Mouse (Mus musculus) ES-CJ7 (cell line): ENCODE measurements around the gene Gnaq.

Source experiments
- DNase-seq: peaks from one replicate; pipeline ENCODE4 v3.0.0; 2011; ENCODE audit warnings: low read depth, low spot score

Gnaq gene

DNA sequence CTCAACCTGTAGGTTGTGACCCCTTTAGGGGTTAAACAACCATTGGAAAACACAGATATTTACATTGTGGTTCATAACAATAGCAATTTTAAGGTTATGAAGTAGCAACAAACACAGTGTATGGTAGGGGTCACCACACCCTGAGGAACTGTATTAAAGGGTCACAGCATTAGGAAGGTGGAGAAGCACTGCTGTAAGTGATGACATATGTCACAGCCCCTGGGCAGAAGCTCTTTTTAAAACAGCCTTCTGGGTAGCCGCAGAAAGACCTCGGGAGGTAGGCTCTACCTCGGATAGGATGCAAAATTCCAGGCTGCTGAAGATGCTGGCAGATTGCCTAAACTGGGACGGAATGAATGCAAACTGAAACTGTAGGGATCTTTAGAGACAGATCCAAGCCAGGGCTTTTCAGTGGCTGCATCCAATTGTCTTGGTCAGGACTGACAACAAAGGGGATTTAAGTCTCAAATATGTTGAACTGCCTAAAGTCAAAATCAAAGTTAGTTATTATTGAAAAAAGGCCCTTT, 181.7 kb downstream of the Gnaq start:
- DNase-seq, result no peak

DNA sequence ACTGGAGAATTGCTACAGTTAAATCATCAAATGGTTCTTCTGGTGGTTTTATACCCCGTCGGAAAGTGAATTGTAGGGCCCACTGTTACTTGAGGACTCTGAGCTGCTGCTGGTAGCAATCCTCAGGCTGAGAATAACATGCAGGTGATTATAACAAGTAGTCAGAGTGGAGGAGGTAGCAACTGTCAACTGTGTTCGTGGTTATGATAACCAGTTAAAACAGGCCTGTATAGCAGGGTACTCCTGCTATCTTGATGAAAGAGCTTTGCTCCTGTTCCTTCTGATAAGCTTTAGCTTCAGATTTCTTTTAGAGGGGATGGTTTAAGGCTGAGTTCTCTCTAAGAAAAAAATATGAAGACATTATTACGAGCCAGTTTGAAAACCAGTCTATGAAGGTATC, 182.9 kb downstream of the Gnaq start:
- no peak for DNase-seq

DNA sequence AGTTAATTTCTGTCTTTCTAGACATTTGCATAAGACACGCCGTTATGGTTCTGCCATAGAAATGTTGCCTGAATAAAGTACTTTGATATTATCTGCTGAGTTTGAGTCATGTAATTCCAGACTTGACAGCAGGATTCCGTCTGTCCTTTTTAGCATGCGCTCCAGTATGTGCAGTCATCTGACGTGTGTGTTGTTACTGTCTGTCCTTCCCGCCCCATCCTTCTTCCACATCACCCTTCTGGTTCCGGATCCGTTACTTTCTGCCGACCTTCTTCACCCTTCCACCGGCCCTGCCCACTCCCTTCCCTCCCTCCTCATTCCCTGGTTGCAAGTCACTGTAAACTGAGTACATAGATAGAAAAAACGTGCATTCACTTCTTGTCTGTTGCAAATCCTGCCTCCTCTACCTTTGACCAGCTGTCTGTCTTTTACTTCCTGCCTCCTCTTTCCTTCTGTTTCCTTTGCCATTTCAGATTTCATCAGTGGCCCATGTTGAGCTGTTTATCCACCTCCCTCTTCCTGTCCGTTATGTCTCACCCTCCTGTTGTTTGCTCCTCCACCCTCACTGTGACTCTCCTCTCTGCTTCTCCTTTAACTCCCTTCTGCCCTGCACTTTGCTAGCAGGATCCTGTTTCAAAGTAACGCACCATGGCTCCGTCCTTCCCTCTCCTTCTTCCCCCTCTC, 185.6 kb downstream of the Gnaq start:
- no peak for DNase-seq

DNA sequence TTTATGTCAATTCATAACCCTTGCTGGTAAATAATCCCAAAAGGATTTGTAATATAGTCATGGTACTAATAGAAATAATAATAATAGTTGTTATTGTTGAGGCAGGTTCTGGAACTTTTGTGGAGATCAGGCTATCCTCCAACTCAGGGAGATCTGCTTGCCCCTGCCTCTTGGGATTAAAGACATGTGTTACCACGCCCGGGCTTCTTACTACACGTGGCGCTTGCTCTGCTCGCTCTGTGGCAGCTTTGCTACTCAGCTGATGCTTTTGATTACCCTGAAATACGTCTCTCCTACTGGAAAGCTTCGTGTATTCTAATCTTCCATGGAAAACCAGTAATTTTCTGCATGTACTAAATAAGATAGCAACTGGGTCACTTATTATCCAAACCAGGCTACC, 187.4 kb downstream of the Gnaq start:
- no peak for DNase-seq

DNA sequence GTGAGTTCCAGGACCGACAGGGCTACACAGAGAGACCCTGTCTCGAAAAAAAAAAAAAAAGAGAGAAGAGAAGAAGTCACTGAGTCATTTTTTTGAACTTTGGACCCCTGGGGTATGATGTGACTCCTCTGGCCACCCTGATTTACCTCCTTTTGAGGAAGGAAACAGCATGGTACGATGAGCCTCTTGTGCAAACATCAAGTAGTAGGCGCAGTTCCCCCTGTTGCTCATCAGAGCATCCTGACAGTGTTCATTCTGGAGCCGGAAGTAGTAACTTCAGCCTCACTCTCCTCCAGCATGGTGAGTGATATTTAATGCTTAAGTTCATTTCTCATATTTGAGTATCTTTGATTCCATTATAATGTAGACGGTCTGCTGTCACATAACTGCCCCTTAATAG, 190.4 kb downstream of the Gnaq start:
- DNase-seq, result no peak

DNA sequence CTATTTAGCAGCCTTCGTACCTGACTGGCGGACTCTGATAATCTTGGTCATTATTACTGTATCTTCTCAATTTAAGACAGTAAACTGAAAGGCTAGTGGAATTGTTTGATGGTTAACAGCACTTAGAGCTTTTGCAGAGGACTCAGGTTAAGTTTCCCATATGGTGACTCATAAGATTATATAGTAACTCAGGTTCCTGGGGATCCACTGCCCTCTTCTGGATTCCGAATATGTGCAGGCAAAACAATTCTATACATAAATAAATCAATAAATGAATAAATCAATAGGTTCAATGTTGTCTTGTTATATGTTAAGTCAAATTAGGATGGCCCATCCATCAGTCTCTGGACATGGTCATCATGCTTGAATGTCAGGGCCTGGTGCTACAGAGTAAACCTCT, 191.6 kb downstream of the Gnaq start:
- no peak for DNase-seq

DNA sequence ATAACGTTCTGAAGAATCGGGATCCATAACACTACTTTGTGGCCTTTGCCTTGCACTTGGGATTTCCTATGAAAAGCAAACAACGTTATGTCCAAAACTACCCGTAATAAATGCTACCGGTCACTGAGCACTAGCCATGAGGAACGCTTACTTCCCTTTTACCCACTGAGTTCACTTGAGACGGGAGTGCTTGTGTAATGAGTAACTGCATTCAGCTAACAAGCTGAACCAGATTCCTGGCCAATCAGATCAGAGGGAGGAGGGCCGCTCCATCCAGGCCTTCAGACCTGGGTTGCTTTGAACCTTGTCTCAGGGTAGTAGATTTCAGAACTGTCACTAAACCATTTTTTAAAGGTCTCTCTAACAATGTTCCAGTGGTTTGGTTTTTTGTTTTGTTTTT, 193.3 kb downstream of the Gnaq start:
- no peak for DNase-seq

DNA sequence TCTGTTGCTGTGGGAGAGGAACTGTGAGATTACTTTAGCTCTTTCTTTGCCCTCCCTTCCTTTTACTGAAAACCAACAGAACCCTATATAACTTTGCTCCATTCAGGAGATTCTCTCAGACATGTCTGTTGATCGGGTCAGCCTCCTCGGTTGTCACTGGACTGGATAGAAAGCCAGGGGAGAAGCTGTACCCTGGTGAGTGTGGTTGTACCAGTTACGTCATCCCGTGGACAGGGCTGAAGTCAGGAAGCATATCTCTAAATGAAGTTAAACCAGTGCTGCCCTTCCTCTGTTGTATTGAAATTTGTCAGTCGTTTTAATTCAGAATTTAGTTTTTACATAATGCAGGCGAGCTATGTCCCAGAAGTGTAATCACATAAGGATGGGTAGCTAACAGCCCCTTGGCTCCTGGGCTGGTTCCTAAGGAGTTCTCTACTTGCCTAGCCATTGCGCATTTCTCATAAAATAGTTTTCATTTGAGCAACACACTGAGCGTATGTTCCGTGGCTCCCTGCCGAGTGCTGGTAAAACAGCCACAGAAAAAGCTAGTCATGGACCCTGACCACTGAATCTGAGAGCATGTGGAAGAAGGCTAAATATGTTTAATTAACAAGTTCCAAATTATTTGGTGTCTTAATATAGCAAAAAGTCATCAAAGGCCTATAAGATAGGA, 194.9 kb downstream of the Gnaq start:
- no peak for DNase-seq

DNA sequence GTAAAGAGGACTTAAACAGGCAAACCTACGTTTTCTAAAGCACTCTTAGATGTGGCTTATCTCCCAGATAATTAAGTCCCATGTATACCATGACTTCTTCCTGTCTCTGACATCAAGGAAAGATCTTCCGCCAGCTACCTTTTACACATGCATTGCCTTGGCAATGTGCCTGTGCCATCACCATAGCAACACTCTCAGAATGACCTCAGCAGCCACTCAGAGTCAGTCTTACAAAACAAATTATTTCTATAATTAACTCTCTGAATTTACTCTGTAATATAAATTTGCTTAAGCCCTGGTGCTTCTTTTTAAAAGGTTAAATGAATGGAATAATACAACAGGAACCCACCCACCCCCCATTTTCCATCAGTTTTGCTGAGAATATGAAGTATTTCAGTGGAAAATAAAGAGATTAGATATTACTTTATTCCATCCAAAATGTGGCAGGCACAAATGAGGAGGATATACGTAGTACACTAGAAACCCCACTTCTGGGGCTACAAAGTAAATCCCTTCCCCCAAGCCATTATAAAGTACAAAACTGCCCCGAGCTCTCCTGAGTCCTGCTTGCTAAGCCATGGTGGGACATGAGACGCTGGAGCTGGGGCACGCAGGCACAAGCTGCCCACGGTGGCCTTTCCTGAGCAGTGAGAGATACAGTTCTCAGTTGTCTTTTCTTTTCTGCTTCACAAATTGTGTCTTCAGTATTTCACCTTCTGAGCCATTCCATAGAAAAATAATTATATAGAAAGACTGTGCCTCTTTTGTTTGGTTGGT, 195.6 kb downstream of the Gnaq start:
- no peak for DNase-seq

DNA sequence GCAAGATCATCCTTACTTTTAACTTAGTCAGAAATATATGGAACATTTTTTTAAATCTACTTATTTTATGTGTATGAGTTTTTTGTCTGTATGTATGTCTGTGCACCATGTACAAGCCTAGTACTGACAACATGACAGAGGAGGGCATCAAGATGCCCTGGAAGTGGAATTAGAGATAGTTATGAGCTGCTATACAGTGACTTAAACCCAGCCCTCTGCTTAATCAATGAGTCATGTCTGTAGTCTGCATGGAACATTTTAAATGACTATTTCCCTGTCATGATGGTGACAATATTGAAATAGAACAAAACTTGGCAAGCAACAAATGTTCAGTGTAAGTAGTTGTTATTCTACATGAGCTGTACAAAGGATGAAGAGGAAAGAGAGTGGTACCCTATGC, 196.4 kb downstream of the Gnaq start:
- no peak for DNase-seq

DNA sequence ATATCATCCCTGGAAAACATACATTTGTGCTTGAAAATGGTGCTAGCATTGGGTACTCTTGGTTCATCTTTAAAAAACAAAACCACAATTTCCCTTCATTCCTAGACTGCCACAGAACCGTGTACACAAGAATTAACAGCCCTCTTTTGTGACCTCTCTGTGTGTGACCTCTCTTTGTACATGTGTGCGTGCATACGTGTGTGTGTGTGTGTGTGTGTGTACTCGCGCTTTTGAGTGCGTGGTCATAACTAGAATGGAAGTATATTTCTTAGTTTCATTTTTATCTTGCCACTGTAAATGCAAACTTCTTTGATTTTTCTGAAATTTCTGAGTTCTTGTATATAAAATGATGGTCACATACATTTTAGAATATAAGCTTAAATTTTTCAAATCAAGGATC, 197.0 kb downstream of the Gnaq start:
- DNase-seq, result no peak

DNA sequence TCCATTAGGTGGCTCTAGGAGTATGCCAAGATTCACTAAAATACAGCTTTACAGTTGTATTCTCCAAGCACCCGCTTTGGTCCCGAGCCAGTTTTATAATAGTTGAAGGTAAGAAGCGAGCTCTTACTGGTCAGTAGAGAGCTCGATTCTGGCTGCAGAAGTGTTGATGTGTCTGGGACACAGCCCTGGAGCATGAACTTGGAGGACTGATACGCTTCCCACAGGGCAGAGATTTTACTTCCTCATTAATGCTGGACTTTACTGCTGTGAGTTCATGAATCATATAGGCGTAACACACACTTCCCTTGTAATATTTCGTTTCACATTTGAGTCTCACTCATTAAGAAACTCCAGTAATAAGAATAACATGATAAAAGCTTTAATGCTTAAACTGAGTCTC, 197.5 kb downstream of the Gnaq start:
- no peak for DNase-seq

DNA sequence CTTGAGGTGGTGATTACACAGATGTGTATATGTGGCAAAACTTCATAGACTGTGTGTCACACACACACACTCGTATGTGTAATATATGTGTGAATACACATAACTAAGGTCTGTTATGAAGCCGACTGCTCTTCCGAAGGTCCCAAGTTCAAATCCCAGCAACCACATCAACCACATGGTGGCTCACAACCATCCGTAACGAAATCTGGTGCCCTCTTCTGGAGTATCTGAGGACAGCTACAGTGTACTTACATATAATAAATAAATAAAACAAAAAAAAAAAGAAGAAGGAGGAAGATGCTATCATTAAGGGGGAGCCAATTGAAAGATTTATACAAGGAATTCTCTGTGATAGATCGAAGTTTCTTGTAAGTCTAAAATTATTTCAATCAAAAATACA, 198.4 kb downstream of the Gnaq start:
- no peak for DNase-seq

DNA sequence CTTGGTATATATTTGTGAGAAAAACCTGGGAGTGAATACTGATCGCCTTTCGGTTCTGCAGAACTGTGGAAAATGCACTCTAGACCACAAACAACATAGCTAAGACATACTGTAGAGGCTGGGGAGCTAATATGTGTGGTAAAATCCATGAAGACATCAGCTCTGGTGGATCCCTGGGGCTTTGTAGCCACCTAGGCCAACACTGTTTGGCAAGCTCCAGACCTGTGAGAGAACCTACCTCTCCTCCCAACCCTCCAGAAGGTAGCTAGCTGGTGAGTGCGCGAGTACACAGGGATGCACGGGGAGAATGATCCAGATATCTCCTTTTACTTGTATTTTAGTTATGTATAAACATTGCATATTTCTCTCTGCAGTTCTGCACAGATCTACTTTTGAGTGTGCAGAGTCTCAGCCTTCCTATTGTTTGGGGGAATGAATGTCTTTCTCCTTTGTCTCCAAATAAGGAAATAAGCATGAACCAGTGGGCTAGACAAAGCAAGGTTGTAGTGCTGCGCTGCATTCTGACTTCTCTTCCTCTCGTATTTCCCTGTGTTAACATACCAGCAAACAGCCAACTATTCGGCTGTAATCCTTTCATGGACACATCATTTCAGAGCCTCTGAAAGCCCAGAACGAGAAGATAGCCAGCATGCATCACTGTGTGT, 205.4 kb downstream of the Gnaq start:
- no peak for DNase-seq

DNA sequence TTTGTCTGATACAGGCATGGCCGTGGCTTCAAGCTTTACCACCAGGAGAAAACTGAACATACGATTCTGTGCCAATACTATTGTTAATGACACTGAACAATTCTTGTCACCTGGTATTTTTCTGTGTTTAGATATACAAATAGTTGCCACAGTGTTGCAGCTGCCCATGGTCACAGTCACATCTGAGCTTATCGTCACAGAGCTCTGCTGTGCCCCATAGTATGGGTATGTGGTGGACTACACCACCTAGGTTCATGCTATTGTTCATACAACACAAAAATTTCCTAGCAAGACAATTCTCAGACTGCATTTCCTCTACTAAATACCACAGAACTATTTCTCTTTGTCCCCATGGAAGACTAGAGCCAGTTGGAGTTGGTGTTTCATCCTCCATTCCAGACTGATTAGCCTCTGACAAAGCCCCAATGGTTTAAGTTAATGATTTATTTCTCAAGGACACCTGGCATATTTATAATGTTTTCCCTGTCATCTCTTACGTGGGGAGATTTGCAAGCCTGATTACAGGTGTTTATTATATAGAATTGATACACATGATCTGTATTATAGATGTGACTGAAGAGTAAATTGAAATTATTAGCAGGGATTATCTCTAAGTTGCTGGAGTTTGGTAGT, 207.4 kb downstream of the Gnaq start:
- DNase-seq, result no peak

DNA sequence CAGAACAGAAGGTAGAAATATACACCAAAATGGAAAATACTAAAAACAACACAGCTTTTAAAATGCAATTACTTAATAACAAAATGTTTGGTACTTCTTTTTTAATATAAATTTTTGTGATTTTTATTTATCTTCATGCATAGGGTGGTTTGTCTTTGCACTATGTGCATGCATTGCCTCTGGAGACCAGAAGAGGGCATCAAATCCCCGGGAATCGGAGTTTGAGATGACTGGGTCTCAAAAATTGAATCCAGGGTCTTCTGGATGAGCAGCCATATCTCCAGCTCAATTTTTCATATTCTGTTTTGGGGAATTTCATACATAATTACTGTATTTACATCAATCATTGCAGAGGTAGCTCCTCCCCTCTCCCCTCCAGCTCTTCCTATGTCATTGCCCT, 210.1 kb downstream of the Gnaq start:
- no peak for DNase-seq

DNA sequence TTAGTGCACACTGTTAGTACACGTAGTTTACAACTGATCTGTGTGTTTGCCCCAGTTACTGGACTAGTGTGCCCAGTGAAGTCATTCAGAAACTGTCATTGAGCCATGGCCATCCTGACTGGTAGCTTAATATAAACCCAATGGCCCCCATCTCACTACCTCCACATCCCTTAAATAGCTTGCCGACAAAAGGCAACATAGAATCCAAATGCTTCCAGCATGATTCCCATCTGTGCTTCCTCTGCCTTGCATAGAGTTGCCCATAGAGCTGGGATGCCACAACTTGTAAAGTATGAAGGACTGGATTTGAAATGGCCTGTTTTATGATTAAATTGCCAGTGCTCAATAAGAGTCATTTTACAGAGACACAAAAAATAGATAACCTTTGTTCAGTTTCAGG, 212.9 kb downstream of the Gnaq start:
- DNase-seq, result no peak

DNA sequence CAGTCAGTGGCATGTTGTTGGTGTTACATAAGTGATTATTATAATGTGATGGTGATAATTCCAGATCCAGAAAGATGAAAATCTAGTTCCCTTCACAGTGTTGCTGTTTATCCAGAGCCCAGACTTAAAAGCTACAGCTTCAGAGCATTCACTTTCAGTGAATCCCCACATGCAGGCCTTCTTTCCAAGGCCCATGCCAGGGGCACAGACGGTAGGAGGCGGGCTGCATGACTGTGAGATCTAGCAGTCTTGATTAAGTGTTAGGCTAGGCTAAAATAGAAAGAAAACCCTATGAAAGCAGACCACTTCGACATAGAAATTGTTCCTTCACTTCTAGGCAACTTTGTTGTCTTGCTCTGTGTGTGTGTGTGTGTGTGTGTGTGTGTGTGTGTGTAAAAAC, 214.4 kb downstream of the Gnaq start:
- DNase-seq, result no peak

DNA sequence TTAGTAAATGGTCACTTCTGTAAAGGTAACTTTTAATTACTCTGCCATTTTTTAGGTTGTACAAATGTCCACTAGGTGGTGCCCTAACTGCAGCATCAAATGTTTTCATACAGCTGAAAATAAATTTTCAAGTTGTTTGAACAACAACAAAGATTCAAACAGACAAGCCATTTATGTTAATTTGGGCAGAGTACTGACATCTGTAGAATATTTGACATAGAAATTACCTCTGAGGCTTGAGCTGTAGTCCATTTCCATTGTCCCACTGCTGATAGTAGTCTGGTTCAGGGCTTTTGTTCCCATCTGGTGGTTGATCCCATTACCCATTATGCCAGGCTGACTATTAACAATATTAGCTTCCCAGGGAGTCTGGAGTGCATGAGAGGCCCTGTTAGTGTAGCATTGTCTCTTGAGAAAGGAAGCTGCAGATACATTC, 221.1 kb downstream of the Gnaq start:
- DNase-seq, result peak; percentile 23

DNA sequence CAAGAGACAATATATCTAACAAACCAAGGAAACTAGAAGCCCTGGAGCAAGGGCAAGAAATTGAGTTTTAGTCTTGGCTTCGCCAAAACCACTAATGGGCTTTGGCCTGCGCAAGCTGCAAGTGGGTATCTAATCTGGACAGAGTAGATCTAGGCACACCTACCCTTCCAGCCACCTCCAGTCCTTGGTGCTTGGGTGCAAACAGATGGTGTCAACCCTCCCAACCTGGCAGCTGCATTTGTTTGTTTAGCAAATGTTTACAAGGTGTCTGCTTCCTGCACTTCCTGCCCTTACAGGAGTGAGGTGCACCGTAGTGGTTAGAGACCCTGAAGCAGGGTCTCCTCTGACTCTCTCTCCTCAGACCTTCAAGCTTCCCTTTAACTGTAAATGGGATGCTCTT, 225.5 kb downstream of the Gnaq start:
- DNase-seq, result no peak

DNA sequence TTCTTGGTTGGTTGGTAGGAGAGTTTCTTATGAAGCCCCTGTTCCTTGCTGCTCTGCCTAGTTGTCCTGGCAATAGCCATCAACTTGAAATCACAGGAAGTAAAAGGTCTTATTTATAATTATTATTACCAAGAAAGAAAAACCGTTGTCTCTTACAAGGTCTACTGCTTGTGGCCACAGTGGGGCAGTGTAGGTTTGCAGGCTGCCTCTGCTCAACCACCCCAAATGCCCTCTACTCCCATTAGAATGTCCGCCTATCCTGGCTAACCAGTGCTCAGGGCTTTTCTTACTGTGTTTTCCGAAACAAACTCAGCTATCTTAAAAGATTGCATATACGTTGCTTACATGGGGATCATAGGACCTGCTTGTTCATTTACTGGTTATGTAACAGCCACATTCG, 226.3 kb downstream of the Gnaq start:
- peak; percentile 35 for DNase-seq
